19 mouse cellular contexts compared by ENCODE assay signal in genomic region chr9:66991750-66992410, GRCm38 (mm10). TPM values are rescaled to one million over a fixed set of nuclear protein-coding genes. Genes with fewer than 3 reads are reported as not detected.
DNase-seq lines count a peak whose midpoint lies in the region; ATAC-seq and TF ChIP-seq lines count a peak whose summit lies in the region.
"Had no signal": no experiment of that assay in that cellular context is flagged by ENCODE, and none has a peak within 500 bp of the region (broad histone marks: within the 10 kb centered on the region; RNA-seq: fewer than 3 reads in every experiment).

No protein-coding gene starts in this region.

- ATAC-seq in lung, embryonic 15.5 days (ENCODE audit: borderline replicate concordance, extremely low read depth, low FRiP score, low TSS enrichment), result no peak
- no peak; the same call in 1 of the 2 replicates for ATAC-seq in liver, postnatal 0 days
- ATAC-seq: forebrain, embryonic 16.5 days had no signal

- peaks cover 38% of the 10 kb centered on the region for H3K4me1 ChIP-seq in heart, embryonic 10.5 days
- peaks cover 45% of the 10 kb centered on the region for H3K4me1 ChIP-seq in lung, embryonic 15.5 days
- H3K4me1 ChIP-seq in embryonic fibroblast, embryonic 13.5 days (ENCODE audit: control insufficient read depth, insufficient read depth, low read length), result peaks cover 19% of the 10 kb centered on the region
- peaks cover 17% of the 10 kb centered on the region for H3K4me1 ChIP-seq in liver, postnatal 0 days (ENCODE audit: insufficient read depth)
- H3K4me1 ChIP-seq: hindbrain, embryonic 15.5 days; neural tube, embryonic 15.5 days had no signal

- no peak overlapping the region for H3K4me2 ChIP-seq in lung, embryonic 15.5 days
- H3K4me2 ChIP-seq in liver, postnatal 0 days (ENCODE audit: low read depth, low read length), result peak overlapping the region; percentile 24
- H3K4me2 ChIP-seq: embryonic facial prominence, embryonic 15.5 days; hindbrain, embryonic 15.5 days; limb, embryonic 13.5 days; midbrain, embryonic 11.5 days; neural tube, embryonic 15.5 days had no signal

- intact Hi-C loops in heart, postnatal 14 days (cut with DNase I), result no loop called here

- no peak for DNase-seq in heart, embryonic 10.5 days (ENCODE audit: low spot score)
- DNase-seq in heart, postnatal 14 days, result no peak
- no peak for DNase-seq in lung, postnatal 25 days (ENCODE audit: low spot score)
- DNase-seq in liver, postnatal 0 days, result no peak
- DNase-seq in cerebellum, adult 11-12 months, result no peak
- no peak for DNase-seq in cerebellum, adult 8-10 months
- DNase-seq: cerebellum, adult 2 months; heart, adult 18-20 months; kidney, adult 11 months; kidney, postnatal 10 days; thymus, postnatal 14 days had no signal

- TF ChIP-seq EP300 in liver, postnatal 0 days (IDR thresholded peaks at IDR 0.05; ENCODE audit: low read depth), result no peak

- 45% methylated on average over 8 of the region's 8 CpGs for WGBS in heart, embryonic 10.5 days
- 38% methylated on average over 8 of the region's 8 CpGs for WGBS in lung, embryonic 15.5 days
- WGBS in liver, postnatal 0 days (ENCODE audit: insufficient replicate concordance), result 60% methylated on average over 8 of the region's 8 CpGs

- peak overlapping the region; percentile 36; the same call in 1 of the 2 replicates for H3K27ac ChIP-seq in heart, embryonic 10.5 days
- peak overlapping the region; percentile 38 for H3K27ac ChIP-seq in lung, embryonic 15.5 days
- peak overlapping the region; percentile 71; the same call in 1 of the 2 replicates for H3K27ac ChIP-seq in embryonic fibroblast, embryonic 13.5 days (ENCODE audit: insufficient read depth, low read length)
- peak overlapping the region; percentile 24; the same call in 1 of the 2 replicates for H3K27ac ChIP-seq in liver, postnatal 0 days (ENCODE audit: low read depth)
- H3K27ac ChIP-seq: embryonic facial prominence, embryonic 15.5 days; hindbrain, embryonic 15.5 days; limb, embryonic 13.5 days; neural tube, embryonic 15.5 days had no signal

- no peak overlapping the region for H3K4me3 ChIP-seq in heart, embryonic 10.5 days
- no peak overlapping the region for H3K4me3 ChIP-seq in lung, embryonic 15.5 days
- no peak overlapping the region for H3K4me3 ChIP-seq in embryonic fibroblast, embryonic 13.5 days (ENCODE audit: insufficient read depth, low read length)
- no peak overlapping the region for H3K4me3 ChIP-seq in liver, postnatal 0 days (ENCODE audit: low read depth, low read length)
- H3K4me3 ChIP-seq: embryonic facial prominence, embryonic 15.5 days; hindbrain, embryonic 15.5 days; limb, embryonic 13.5 days; neural tube, embryonic 15.5 days had no signal

- H3K36me3 ChIP-seq in heart, embryonic 10.5 days, result no peaks in the 10 kb centered on the region
- H3K36me3 ChIP-seq in lung, embryonic 15.5 days, result no peaks in the 10 kb centered on the region
- H3K36me3 ChIP-seq in liver, postnatal 0 days (replicated peaks; ENCODE audit: insufficient read depth, low read length), result no peaks in the 10 kb centered on the region
- H3K36me3 ChIP-seq: embryonic facial prominence, embryonic 15.5 days; hindbrain, embryonic 15.5 days; limb, embryonic 13.5 days; neural tube, embryonic 15.5 days had no signal

- TF ChIP-seq CTCF in embryonic fibroblast, embryonic 13.5 days (IDR thresholded peaks at IDR 0.05; ENCODE audit: borderline replicate concordance, insufficient read depth, low read length), result no peak
- no peak for TF ChIP-seq CTCF in liver, postnatal 0 days (IDR thresholded peaks at IDR 0.05; ENCODE audit: low read depth)

- H3K27me3 ChIP-seq in heart, embryonic 10.5 days (ENCODE audit: insufficient read depth, poor library complexity, severe bottlenecking), result no peaks in the 10 kb centered on the region
- H3K27me3 ChIP-seq in lung, embryonic 15.5 days, result no peaks in the 10 kb centered on the region
- H3K27me3 ChIP-seq in liver, postnatal 0 days (ENCODE audit: insufficient read depth, low read length), result no peaks in the 10 kb centered on the region
- H3K27me3 ChIP-seq: embryonic facial prominence, embryonic 15.5 days; hindbrain, embryonic 15.5 days; limb, embryonic 13.5 days; neural tube, embryonic 15.5 days had no signal

- H3K9me3 ChIP-seq in heart, embryonic 10.5 days, result no peaks in the 10 kb centered on the region
- H3K9me3 ChIP-seq in lung, embryonic 15.5 days, result no peaks in the 10 kb centered on the region
- no peaks in the 10 kb centered on the region for H3K9me3 ChIP-seq in liver, postnatal 0 days (ENCODE audit: low read length)
- H3K9me3 ChIP-seq: embryonic facial prominence, embryonic 15.5 days; hindbrain, embryonic 15.5 days; limb, embryonic 13.5 days; neural tube, embryonic 15.5 days had no signal

- no peak overlapping the region for H3K9ac ChIP-seq in lung, embryonic 15.5 days
- H3K9ac ChIP-seq in liver, postnatal 0 days (replicated peaks), result no peak overlapping the region; the same call in 1 of the 2 replicates
- H3K9ac ChIP-seq: embryonic facial prominence, embryonic 15.5 days; hindbrain, embryonic 15.5 days; limb, embryonic 13.5 days; neural tube, embryonic 15.5 days had no signal

- TF ChIP-seq POLR2A in embryonic fibroblast, embryonic 13.5 days (IDR thresholded peaks at IDR 0.05; ENCODE audit: low read depth, low read length), result no peak

RNA-seq across cellular contexts. Expression of gene Lactb, which starts 16.6 kb away (rescaled TPM):
- 10.1 and 11.4 TPM in 2 replicates for polyA plus RNA-seq in heart, embryonic 10.5 days (2016; fragmentation: Nextera tagmentation; extraction: Ambion mirVana)
- 10 to 100 TPM; 22.6 to 23.8 TPM for total RNA-seq in heart, postnatal 14 days (2021)
- 6.7 and 7.2 TPM in 2 replicates for polyA plus RNA-seq in lung, embryonic 15.5 days (2015; fragmentation: Nextera tagmentation; extraction: Ambion mirVana)
- polyA plus RNA-seq in embryonic fibroblast, embryonic 13.5 days (2011; ENCODE audit: insufficient read length, low read depth, missing spikeins), result 15.4 and 21.9 TPM in 2 replicates
- 13.3 and 15.2 TPM in 2 replicates for polyA plus RNA-seq in liver, postnatal 0 days (2015; fragmentation: Nextera tagmentation; extraction: Ambion mirVana)

RNA-seq across cellular contexts. Expression of gene Rps27l, which starts 46.0 kb away (rescaled TPM):
- polyA plus RNA-seq in heart, embryonic 10.5 days (2016; fragmentation: Nextera tagmentation; extraction: Ambion mirVana), result 626 and 705 TPM in 2 replicates
- 100 to 1,000 TPM; 179 to 198 TPM for total RNA-seq in heart, postnatal 14 days (2021)
- polyA plus RNA-seq in lung, embryonic 15.5 days (2015; fragmentation: Nextera tagmentation; extraction: Ambion mirVana), result 602 and 647 TPM in 2 replicates
- 664 and 850 TPM in 2 replicates for polyA plus RNA-seq in embryonic fibroblast, embryonic 13.5 days (2011; ENCODE audit: insufficient read length, low read depth, missing spikeins)
- polyA plus RNA-seq in liver, postnatal 0 days (2015; fragmentation: Nextera tagmentation; extraction: Ambion mirVana), result 587 and 618 TPM in 2 replicates

RNA-seq across cellular contexts. Expression of gene Tpm1, which starts 57.3 kb away (rescaled TPM):
- 2,990 and 4,096 TPM in 2 replicates for polyA plus RNA-seq in heart, embryonic 10.5 days (2016; fragmentation: Nextera tagmentation; extraction: Ambion mirVana)
- total RNA-seq in heart, postnatal 14 days (2021), result over 10,000 TPM; 11,169 to 11,475 TPM
- polyA plus RNA-seq in lung, embryonic 15.5 days (2015; fragmentation: Nextera tagmentation; extraction: Ambion mirVana), result 747 and 774 TPM in 2 replicates
- 2,470 and 3,105 TPM in 2 replicates for polyA plus RNA-seq in embryonic fibroblast, embryonic 13.5 days (2011; ENCODE audit: insufficient read length, low read depth, missing spikeins)
- polyA plus RNA-seq in liver, postnatal 0 days (2015; fragmentation: Nextera tagmentation; extraction: Ambion mirVana), result 85.7 and 147 TPM in 2 replicates
